Mouse (Mus musculus): Measurements from ENCODE around the gene Ogfod3.

Ogfod3 gene

GRCm38 (mm10) chr11:121204161-121205006, at the start of gene Ogfod3, which contains the start of gene Hexdc:
Gene Ogfod3 (minus strand): TSS chr11:121204711.
Gene Hexdc (plus strand): TSS chr11:121204433.
- peak; percentile 92 for DNase-seq

GRCm38 (mm10) chr11:121250196-121250595, 45.7 kb upstream of the Ogfod3 start:
- DNase-seq = no peak

GRCm38 (mm10) chr11:121239669-121240068, 35.2 kb upstream of the Ogfod3 start:
- no peak for DNase-seq

- DNase-seq = peak; percentile 22
Measured at GRCm38 (mm10) chr11:121237345-121238128, 33.0 kb upstream of the Ogfod3 start.

GRCm38 (mm10) chr11:121236564-121237344, 32.2 kb upstream of the Ogfod3 start, which contains the start of gene Narf:
Gene Narf (plus strand): TSS chr11:121237253.
- DNase-seq = peak; percentile 97

GRCm38 (mm10) chr11:121235475-121236238, 31.1 kb upstream of the Ogfod3 start:
- DNase-seq = peak; percentile 36

GRCm38 (mm10) chr11:121232706-121233105, 28.2 kb upstream of the Ogfod3 start:
- DNase-seq = no peak

GRCm38 (mm10) chr11:121231628-121232291, 27.2 kb upstream of the Ogfod3 start:
- peak; percentile 25 for DNase-seq

GRCm38 (mm10) chr11:121231191-121231590, 26.7 kb upstream of the Ogfod3 start:
- DNase-seq = no peak

GRCm38 (mm10) chr11:121229018-121229439, 24.5 kb upstream of the Ogfod3 start, which contains the start of gene Cybc1:
Gene Cybc1 (minus strand): TSS chr11:121229322.
- peak; percentile 55 for DNase-seq

GRCm38 (mm10) chr11:121228129-121229017, 23.9 kb upstream of the Ogfod3 start:
- no peak for DNase-seq

- DNase-seq = no peak
Measured at GRCm38 (mm10) chr11:121221321-121222010, 17.0 kb upstream of the Ogfod3 start.

- DNase-seq = no peak
Measured at GRCm38 (mm10) chr11:121220771-121221170, 16.3 kb upstream of the Ogfod3 start.

GRCm38 (mm10) chr11:121219776-121220175, 15.3 kb upstream of the Ogfod3 start:
- DNase-seq = no peak

- no peak for DNase-seq
Measured at GRCm38 (mm10) chr11:121216831-121217230, 12.3 kb upstream of the Ogfod3 start.

- DNase-seq = no peak
Measured at GRCm38 (mm10) chr11:121203859-121204160, 701 bp downstream of the Ogfod3 start.

GRCm38 (mm10) chr11:121201436-121202198, 2.9 kb downstream of the Ogfod3 start:
- peak; percentile 52 for DNase-seq

GRCm38 (mm10) chr11:121200781-121201180, 3.7 kb downstream of the Ogfod3 start:
- DNase-seq = no peak

- no peak for DNase-seq
Measured at GRCm38 (mm10) chr11:121199851-121200250, 4.7 kb downstream of the Ogfod3 start.
